Mouse (Mus musculus) MEL (cell line): ENCODE measurements around the gene Mid2. TPM values are rescaled to one million over a fixed set of nuclear protein-coding genes. Genes with fewer than 3 reads are reported as not detected.

ENCODE experiments used
- DNase-seq: peaks from one replicate; pipeline ENCODE4 v3.0.0; 2011; ENCODE audit warnings: low read depth, low spot score
- H3K27ac ChIP-seq: 2 replicates; pipeline ENCODE4 v1.5.1; 2012; ENCODE audit warnings: low read depth, mild to moderate bottlenecking, control low read depth, low read length, moderate library complexity; ENCODE audit not compliant: control insufficient read depth
- H3K27me3 ChIP-seq, 2 experiments: fragments of 150-350 bp in 1 of 2; sonication (generic) in 1 of 2; 2 replicates each; pipeline ENCODE4 v1.6.1; 2012; ENCODE audit warnings: low read length in 2 of 2, mild to moderate bottlenecking in 2 of 2, improper control_type of control experiment in 1 of 2, moderate library complexity in 1 of 2; ENCODE audit not compliant: insufficient read depth in 2 of 2, control insufficient read depth in 1 of 2
- H3K36me3 ChIP-seq, 2 experiments: 2 replicates each; pipeline ENCODE4 v1.6.1; 2012 to 2014; ENCODE audit warnings: low read length in 2 of 2, improper control_type of control experiment in 1 of 2, inconsistent platforms in 1 of 2, mild to moderate bottlenecking in 1 of 2; ENCODE audit not compliant: insufficient read depth in 2 of 2, control insufficient read depth in 1 of 2
- H3K4me1 ChIP-seq, 2 experiments: fragments of 150-350 bp in 1 of 2; sonication (generic) in 1 of 2; 2 replicates each; pipeline ENCODE4 v1.6.1; 2012; ENCODE audit warnings: low read length in 2 of 2, improper control_type of control experiment in 1 of 2, mild to moderate bottlenecking in 1 of 2; ENCODE audit not compliant: insufficient read depth in 2 of 2, control insufficient read depth in 1 of 2
- H3K4me3 ChIP-seq, 2 experiments: fragments of 150-350 bp in 1 of 2; sonication (generic) in 1 of 2; 2 replicates each; pipeline ENCODE4 v1.5.1; 2012; ENCODE audit warnings: low read depth in 2 of 2, low read length in 2 of 2, mild to moderate bottlenecking in 2 of 2, moderate library complexity in 2 of 2, control low read depth in 1 of 2, improper control_type of control experiment in 1 of 2; ENCODE audit not compliant: control insufficient read depth in 1 of 2, insufficient read depth in 1 of 2
- H3K79me2 ChIP-seq: 2 replicates; pipeline ENCODE4 v1.6.1; 2012; ENCODE audit warnings: mild to moderate bottlenecking, low read length, moderate library complexity; ENCODE audit not compliant: control insufficient read depth, poor library complexity, insufficient read depth
- H3K9ac ChIP-seq: 2 replicates; pipeline ENCODE4 v1.6.1; 2012; ENCODE audit warnings: low read depth, mild to moderate bottlenecking, control low read depth, low read length, moderate library complexity; ENCODE audit not compliant: control insufficient read depth, poor library complexity, severe bottlenecking
- H3K9me3 ChIP-seq: fragments of 150-350 bp; sonication (generic); replicated peaks from 2 replicates; pipeline ENCODE4 v1.6.1; 2012; ENCODE audit warnings: mild to moderate bottlenecking, low read length, improper control_type of control experiment, moderate library complexity; ENCODE audit not compliant: insufficient read depth
- BHLHE40 ChIP-seq: IDR thresholded peaks from 2 replicates; pipeline ENCODE4 v1.6.1; 2012; ENCODE audit warnings: low read depth, mild to moderate bottlenecking, inconsistent platforms, low read length, improper control_type of control experiment, borderline replicate concordance
- CHD2 ChIP-seq: IDR thresholded peaks from 2 replicates; pipeline ENCODE4 v1.6.1; 2011; ENCODE audit warnings: low read length, improper control_type of control experiment
- E2F4 ChIP-seq: IDR thresholded peaks from 2 replicates; pipeline ENCODE4 v1.6.1; 2011; ENCODE audit warnings: low read depth, low read length, improper control_type of control experiment, borderline replicate concordance
- ELF1 ChIP-seq: IDR thresholded peaks from 2 replicates; pipeline ENCODE4 v1.6.1; 2014; ENCODE audit warnings: low read depth, mild to moderate bottlenecking, inconsistent platforms, low read length, improper control_type of control experiment, moderate library complexity
- EP300 ChIP-seq, 2 experiments: IDR thresholded peaks; 2 replicates each; pipeline ENCODE4 v1.6.1; 2011; ENCODE audit warnings: improper control_type of control experiment in 2 of 2, low read length in 2 of 2, low read depth in 1 of 2, mild to moderate bottlenecking in 1 of 2
- ETS1 ChIP-seq: IDR thresholded peaks from 2 replicates; pipeline ENCODE4 v1.6.1; 2012; ENCODE audit warnings: low read depth, mild to moderate bottlenecking, inconsistent platforms, low read length, improper control_type of control experiment, moderate library complexity
- GABPA ChIP-seq: IDR thresholded peaks from 2 replicates; pipeline ENCODE4 v1.6.1; 2012; ENCODE audit warnings: low read depth, mild to moderate bottlenecking, inconsistent platforms, low read length, improper control_type of control experiment, moderate library complexity
- GATA1 ChIP-seq: IDR thresholded peaks from 2 replicates; pipeline ENCODE4 v1.6.1; 2011; ENCODE audit warnings: low read depth, low read length, improper control_type of control experiment
- HCFC1 ChIP-seq: IDR thresholded peaks from 2 replicates; pipeline ENCODE4 v1.6.1; 2012; ENCODE audit warnings: low read depth, mild to moderate bottlenecking, inconsistent platforms, low read length, improper control_type of control experiment, moderate library complexity
- MAFK ChIP-seq: IDR thresholded peaks from 2 replicates; pipeline ENCODE4 v1.6.1; 2011; ENCODE audit warnings: low read depth, mild to moderate bottlenecking, low read length, improper control_type of control experiment, borderline replicate concordance
- MAX ChIP-seq: IDR thresholded peaks from 2 replicates; pipeline ENCODE4 v1.6.1; 2011; ENCODE audit warnings: low read length, improper control_type of control experiment
- MAZ ChIP-seq: IDR thresholded peaks from 2 replicates; pipeline ENCODE4 v1.6.1; 2012; ENCODE audit warnings: low read depth, mild to moderate bottlenecking, inconsistent platforms, low read length, improper control_type of control experiment
- MXI1 ChIP-seq: IDR thresholded peaks from 2 replicates; pipeline ENCODE4 v1.6.1; 2011; ENCODE audit warnings: mild to moderate bottlenecking, low read depth, low read length, improper control_type of control experiment
- MYB ChIP-seq: IDR thresholded peaks from 2 replicates; pipeline ENCODE4 v1.6.1; 2011; ENCODE audit warnings: mild to moderate bottlenecking, low read depth, low read length, improper control_type of control experiment
- MYC ChIP-seq: IDR thresholded peaks from 2 replicates; pipeline ENCODE4 v1.6.1; 2011; ENCODE audit warnings: low read depth, mild to moderate bottlenecking, low read length, improper control_type of control experiment, moderate library complexity
- NELFE ChIP-seq: IDR thresholded peaks from 2 replicates; pipeline ENCODE4 v1.6.1; 2011; ENCODE audit warnings: low read depth, low read length, improper control_type of control experiment
- POLR2AphosphoS2 ChIP-seq: IDR thresholded peaks from 2 replicates; pipeline ENCODE4 v1.6.1; 2011; ENCODE audit warnings: low read length, improper control_type of control experiment
- POLR2AphosphoS5 ChIP-seq: IDR thresholded peaks from 2 replicates; pipeline ENCODE4 v1.6.1; 2012; ENCODE audit warnings: low read depth, borderline replicate concordance, mild to moderate bottlenecking, inconsistent platforms, low read length, moderate library complexity, mixed read lengths
- RAD21 ChIP-seq: IDR thresholded peaks from 2 replicates; pipeline ENCODE4 v1.6.1; 2011; ENCODE audit warnings: mild to moderate bottlenecking, low read depth, low read length, improper control_type of control experiment
- SIN3A ChIP-seq: IDR thresholded peaks from 2 replicates; pipeline ENCODE4 v1.6.1; 2012; ENCODE audit warnings: low read length, improper control_type of control experiment, inconsistent platforms
- SMC3 ChIP-seq: IDR thresholded peaks from 2 replicates; pipeline ENCODE4 v1.6.1; 2011; ENCODE audit warnings: low read depth, low read length, improper control_type of control experiment
- TAL1 ChIP-seq: IDR thresholded peaks from 2 replicates; pipeline ENCODE4 v1.6.1; 2012; ENCODE audit warnings: mild to moderate bottlenecking, inconsistent platforms, low read length, moderate library complexity, mixed read lengths
- TBP ChIP-seq: IDR thresholded peaks from 2 replicates; pipeline ENCODE4 v1.8.0; 2011; ENCODE audit warnings: low read depth, low read length, improper control_type of control experiment
- TCF12 ChIP-seq: IDR thresholded peaks from 2 replicates; pipeline ENCODE4 v1.6.1; 2014; ENCODE audit warnings: low read depth, mild to moderate bottlenecking, inconsistent platforms, low read length, improper control_type of control experiment, moderate library complexity
- USF1 ChIP-seq: IDR thresholded peaks from 2 replicates; pipeline ENCODE4 v1.6.1; 2014; ENCODE audit warnings: low read depth, mild to moderate bottlenecking, inconsistent platforms, low read length, improper control_type of control experiment, moderate library complexity
- ZC3H11A ChIP-seq: IDR thresholded peaks from 2 replicates; pipeline ENCODE4 v1.6.1; 2012; ENCODE audit warnings: low read depth, mild to moderate bottlenecking, inconsistent platforms, low read length, improper control_type of control experiment
- ZMIZ1 ChIP-seq: IDR thresholded peaks from 2 replicates; pipeline ENCODE4 v1.6.1; 2012; ENCODE audit warnings: low read depth, mild to moderate bottlenecking, inconsistent platforms, low read length, improper control_type of control experiment, moderate library complexity
- ZNF384 ChIP-seq: IDR thresholded peaks from 2 replicates; pipeline ENCODE4 v1.6.1; 2012; ENCODE audit warnings: low read depth, mild to moderate bottlenecking, inconsistent platforms, low read length, improper control_type of control experiment
- polyA plus RNA-seq, 2 experiments: library from polyadenylated mRNA; stranded (reverse) in 1 of 2; unstranded in 1 of 2; fragments of >175 nt in 1 of 2; fragments of >200 nt in 1 of 2; gene quantifications; 2 replicates each; pipeline versions ENCODE4 v1.2.1 to v1.2.4; 2012; ENCODE audit warnings: low replicate concordance in 2 of 2, low read depth in 1 of 2; ENCODE audit not compliant: insufficient read length in 2 of 2, insufficient read depth in 1 of 2, missing spikeins in 1 of 2
- total RNA-seq: library from RNA; depleted of rRNA; stranded (reverse); fragments of 300-350 nt; gene quantifications from 2 replicates; pipeline ENCODE4 v1.2.3, GENCODE M21; 2012

The Mid2 gene
- total and polyA plus RNA-seq, 3 experiments: not detected

DNA sequence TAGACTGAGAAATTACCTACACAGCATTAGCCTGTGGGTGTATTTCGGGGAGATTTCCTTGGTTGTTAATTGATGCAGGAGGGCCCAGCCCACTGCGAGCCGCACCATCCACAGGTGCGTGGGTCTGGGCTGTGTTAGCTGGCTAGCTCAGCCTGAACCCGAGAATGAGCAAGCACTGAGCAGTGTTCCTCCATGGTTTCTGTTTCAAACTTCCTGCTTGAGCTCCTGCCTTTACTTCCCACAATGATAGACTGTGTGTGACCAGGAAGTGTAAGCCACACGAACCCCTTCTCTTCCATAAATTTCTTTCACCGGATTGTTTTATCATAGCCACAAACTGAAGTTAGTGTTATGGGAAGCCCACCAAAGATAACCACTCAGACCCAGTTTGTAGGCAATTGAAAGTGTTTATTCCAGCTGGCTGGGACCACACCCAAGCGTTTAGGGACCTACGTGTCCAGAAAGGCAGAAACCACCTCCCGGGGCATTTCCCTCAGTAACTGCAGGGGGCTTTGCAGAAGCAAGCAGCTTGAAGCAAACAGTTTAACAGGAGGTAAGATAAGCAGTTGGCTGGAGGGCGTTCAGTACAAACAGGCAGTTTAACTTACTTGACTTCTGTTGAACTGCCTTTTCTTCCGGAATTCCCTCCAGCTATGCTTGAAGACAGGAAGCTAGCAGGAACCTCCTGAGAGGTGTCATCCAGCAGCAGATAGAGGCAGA, 39.4 kb upstream of the Mid2 start:
- H3K4me1 ChIP-seq: peaks cover 0 to 15% of the 10 kb centered on the region in 2 experiments; a peak in 2 of 4 replicates

DNA sequence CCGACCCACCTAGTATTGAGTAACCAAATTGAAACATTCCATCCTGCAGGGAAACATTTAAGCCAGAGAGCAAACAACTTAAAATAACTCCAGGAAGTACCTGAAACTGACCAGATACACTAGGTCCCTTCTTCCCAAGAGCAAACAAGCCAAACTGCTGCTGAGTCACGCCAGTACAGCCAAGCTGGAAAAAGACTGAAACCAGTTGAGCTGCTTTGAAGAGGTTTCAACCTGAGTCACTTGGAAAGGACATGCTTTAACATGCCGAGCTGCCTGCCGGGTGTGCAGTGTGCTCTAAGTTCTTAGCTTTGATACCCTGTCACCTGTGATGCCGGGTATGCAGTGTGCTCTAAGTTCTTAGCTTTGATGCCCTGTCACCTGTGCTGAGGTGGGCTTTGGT, 26.4 kb upstream of the Mid2 start:
- TF ChIP-seq MAFK (no peak), GABPA (no peak), MYB (no peak), ZC3H11A (no peak), ETS1 (no peak), POLR2AphosphoS2 (no peak), POLR2AphosphoS5 (no peak), SIN3A (no peak), CHD2 (no peak), NELFE (no peak), ZMIZ1 (no peak), TBP (no peak), ELF1 (no peak), ZNF384 (no peak), E2F4 (no peak), SMC3 (no peak), MYC (no peak), BHLHE40 (no peak), MXI1 (no peak), MAZ (no peak)
- TF ChIP-seq, all 39 proteins: peak for 0
- Histone ChIP-seq H3K79me2 (no peaks in the 10 kb centered on the region), H3K4me1 (no peaks in the 10 kb centered on the region), H3K9me3 (no peaks in the 10 kb centered on the region), H3K27ac (no peak overlapping the region), H3K36me3 (no peaks in the 10 kb centered on the region), H3K9ac (no peak overlapping the region), H3K27me3 (peaks cover 15 to 18% of the 10 kb centered on the region in 2 experiments), H3K4me3 (no peak overlapping the region)
- DNase-seq: no peak

More for the DNA sequence above, 39.4 kb upstream of the Mid2 start:
- Histone ChIP-seq H3K9me3 (no peaks in the 10 kb centered on the region), H3K4me3 (peak overlapping the region; percentile 34 to 52), H3K36me3 (peaks cover 0 to 4% of the 10 kb centered on the region in 2 experiments; a peak in 1 of 4 replicates), H3K27me3 (no peaks in the 10 kb centered on the region), H3K27ac (peak overlapping the region; percentile 75)
- no peak for TF ChIP-seq ZC3H11A
- peak; percentile 51; the same call in 1 of the 2 replicates for TF ChIP-seq MAX
- TF ChIP-seq HCFC1: 0 out of 2 replicates have a peak, but pooled peaks have one; percentile 16
- peak; percentile 70 for TF ChIP-seq TCF12
- TF ChIP-seq GATA1: peak; percentile 56; the same call in 1 of the 2 replicates
- TF ChIP-seq EP300 (IDR thresholded peaks at IDR 0.05; ENCODE audit: low read depth in 1 of 2, low read length in 2 of 2): peak; percentile 77 to 90
- TF ChIP-seq MAZ: 0 out of 2 replicates have a peak, but pooled peaks have one; percentile 40
- peak; percentile 71; the same call in 1 of the 2 replicates for TF ChIP-seq TBP
- no peak for TF ChIP-seq USF1
- peak; percentile 100 for TF ChIP-seq MYB
- peak; percentile 62 for TF ChIP-seq NELFE
- TF ChIP-seq MXI1: no peak
- no peak for TF ChIP-seq BHLHE40
- peak; percentile 14; the same call in 1 of the 2 replicates for TF ChIP-seq TAL1
- peak; percentile 55 for TF ChIP-seq ELF1
- TF ChIP-seq ETS1: peak; percentile 80
- TF ChIP-seq SMC3: 0 out of 2 replicates have a peak, but pooled peaks have one; percentile 13
- TF ChIP-seq RAD21: no peak
- 0 out of 2 replicates have a peak, but pooled peaks have one; percentile 35 for TF ChIP-seq MYC
- peak; percentile 30; the same call in 1 of the 2 replicates for TF ChIP-seq SIN3A
- TF ChIP-seq, all 39 proteins: peak for 15
- Histone ChIP-seq H3K9ac (peak overlapping the region; percentile 66), H3K79me2 (no peaks in the 10 kb centered on the region)
- DNase-seq: peak; percentile 87
